Mouse (Mus musculus): ENCODE measurements around the gene Porcn. TPM values are rescaled to one million over a fixed set of nuclear protein-coding genes. Genes with fewer than 3 reads are reported as not detected.

Porcn gene
- not detected for polyA plus RNA-seq (2017; shearing (Covaris generic))

GRCm38 (mm10) chrX:8206015-8206693 lies at the start of gene Porcn:
Gene Porcn (minus strand): TSS chrX:8206525.

GRCm38 (mm10) chrX:8252334-8253285 lies 46.3 kb upstream of the Porcn start, which contains the start of gene Ftsj1:
Gene Ftsj1 (minus strand): TSS chrX:8252406.

GRCm38 (mm10) chrX:8193419-8193723 lies 13.0 kb downstream of the Porcn start, which contains the start of gene Ebp:
Gene Ebp (minus strand): TSS chrX:8193512.

GRCm38 (mm10) chrX:8175504-8176385 lies 30.6 kb downstream of the Porcn start, which contains the start of gene Tbc1d25:
Gene Tbc1d25 (minus strand): TSS chrX:8176181.

GRCm38 (mm10) chrX:8145153-8145991 lies 61.0 kb downstream of the Porcn start, which contains the start of gene Rbm3:
Gene Rbm3 (minus strand): TSS chrX:8145880.

Other genes with a start within 250 kb of the Porcn start
- not detected for gene Gata1, start 228.5 kb downstream of the Porcn start, polyA plus RNA-seq (2017; shearing (Covaris generic))
- gene Glod5, start 188.0 kb downstream of the Porcn start, polyA plus RNA-seq (2017; shearing (Covaris generic)) = not detected
- 22.0 TPM for gene Suv39h1, start 131.8 kb downstream of the Porcn start, polyA plus RNA-seq (2017; shearing (Covaris generic))
- gene Was, start 116.0 kb downstream of the Porcn start, polyA plus RNA-seq (2017; shearing (Covaris generic)) = 51.5 TPM
- 19.5 TPM for gene Wdr13, start 73.6 kb downstream of the Porcn start, polyA plus RNA-seq (2017; shearing (Covaris generic))
- gene Rbm3, start 60.6 kb downstream of the Porcn start, polyA plus RNA-seq (2017; shearing (Covaris generic)) = 967 TPM
- gene Tbc1d25, start 30.3 kb downstream of the Porcn start, polyA plus RNA-seq (2017; shearing (Covaris generic)) = 31.8 TPM
- 55.6 TPM for gene Ebp, start 13.0 kb downstream of the Porcn start, polyA plus RNA-seq (2017; shearing (Covaris generic))
- 13.9 TPM for gene Ftsj1, start 45.9 kb upstream of the Porcn start, polyA plus RNA-seq (2017; shearing (Covaris generic))
- gene Slc38a5, start 64.6 kb upstream of the Porcn start, polyA plus RNA-seq (2017; shearing (Covaris generic)) = not detected
- not detected for gene Ssxb10, start 120.9 kb upstream of the Porcn start, polyA plus RNA-seq (2017; shearing (Covaris generic))
- not detected for gene Ssxb9, start 160.5 kb upstream of the Porcn start, polyA plus RNA-seq (2017; shearing (Covaris generic))
- not detected for gene Ssxb1, start 206.8 kb upstream of the Porcn start, polyA plus RNA-seq (2017; shearing (Covaris generic))

Data from effector memory CD4-positive, alpha-beta T cell, adult 5 months (primary cell).